Mouse (Mus musculus) adrenal gland, adult 8-10 months (tissue): Measurements from ENCODE around the gene Tmem204. TPM values are rescaled to one million over a fixed set of nuclear protein-coding genes. Genes with fewer than 3 reads are reported as not detected.
"Not testable (repeated sequence)": the region's sequence is repeated elsewhere in the genome, so short reads cannot be mapped to it uniquely, and the experiment has no call there.

Experiments
- DNase-seq: peaks from one replicate; pipeline ENCODE4 v3.0.0; 2022
- total RNA-seq, 4 experiments: library from RNA; stranded (reverse); gene quantifications; 2 replicates each; pipeline ENCODE4 v1.2.4; 2022

The Tmem204 gene
- 10 to 100 TPM; 35.3 to 56.0 (median 52.6) TPM for total RNA-seq

DNA sequence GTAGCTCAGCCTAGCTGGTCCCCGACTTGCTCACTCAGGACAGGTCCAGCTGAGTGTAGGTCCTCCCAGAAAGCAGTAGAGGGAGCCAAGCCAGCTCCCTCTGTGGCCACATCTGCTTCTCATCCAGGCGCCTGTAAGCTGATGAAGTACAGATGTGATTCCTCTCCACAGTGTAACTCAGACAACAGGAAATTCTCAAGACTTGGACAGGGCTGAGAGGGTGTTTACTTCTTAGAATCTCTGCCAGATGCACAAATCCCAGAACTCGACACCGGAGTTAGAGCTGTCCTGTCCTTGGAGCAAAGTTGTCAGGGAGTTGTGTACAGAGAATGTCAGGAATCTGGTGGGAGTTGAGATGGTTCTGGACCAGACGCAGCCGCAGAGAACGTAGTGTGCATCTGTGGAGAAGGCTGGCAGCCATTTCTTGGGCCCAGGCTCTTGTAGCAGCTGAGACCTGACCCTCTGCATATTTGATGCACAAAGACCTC lies at the start of gene Tmem204:
Gene Tmem204, minus strand, starts transcription at position 148 of the 488 bp plus-strand sequence.
- DNase-seq = no peak

DNA sequence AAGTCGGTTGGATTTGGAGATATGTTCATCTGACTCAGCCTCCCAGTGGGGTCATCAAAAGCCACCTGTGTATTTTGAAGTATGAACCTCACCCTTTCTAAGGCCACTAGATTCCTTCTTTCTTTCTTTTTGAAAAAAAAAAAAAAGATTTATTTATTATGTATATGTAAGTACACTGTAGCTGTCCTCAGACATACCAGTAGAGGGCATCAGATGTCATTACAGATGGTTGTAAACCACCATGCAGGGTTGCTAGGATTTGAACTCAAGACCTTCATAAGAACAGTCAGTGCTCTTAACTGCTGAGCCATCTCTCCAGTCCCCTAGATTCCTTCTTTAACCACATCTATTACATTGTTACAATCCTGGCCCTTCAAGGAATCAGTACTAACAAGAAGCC lies 46.7 kb upstream of the Tmem204 start:
- DNase-seq = no peak

GRCm38 (mm10) chr17:25127681-25128080 lies 44.3 kb upstream of the Tmem204 start:
- no peak for DNase-seq

GRCm38 (mm10) chr17:25127079-25127478 lies 43.7 kb upstream of the Tmem204 start:
- DNase-seq = peak; percentile 31

GRCm38 (mm10) chr17:25125442-25126060 lies 42.2 kb upstream of the Tmem204 start:
- not testable (repeated sequence) for DNase-seq

DNA sequence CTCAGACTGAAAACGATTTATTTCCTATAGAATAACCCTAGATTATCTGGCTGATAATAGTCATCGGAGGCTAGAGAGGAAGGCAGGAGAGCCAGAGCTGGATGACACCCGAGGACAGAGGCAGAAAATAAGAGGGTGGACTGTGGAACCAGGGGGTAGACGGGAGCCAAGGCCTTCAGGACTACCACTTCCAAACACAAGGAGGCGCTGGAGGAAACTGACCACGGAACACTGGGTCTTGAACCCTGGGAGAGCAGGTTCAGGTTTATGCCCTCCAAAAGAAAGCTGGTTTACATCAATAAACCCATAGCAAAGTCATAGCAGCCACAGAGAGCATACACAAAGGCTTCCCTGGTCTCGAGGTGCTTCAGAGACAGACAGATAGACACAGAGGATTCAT lies 40.6 kb upstream of the Tmem204 start:
- DNase-seq = no peak

DNA sequence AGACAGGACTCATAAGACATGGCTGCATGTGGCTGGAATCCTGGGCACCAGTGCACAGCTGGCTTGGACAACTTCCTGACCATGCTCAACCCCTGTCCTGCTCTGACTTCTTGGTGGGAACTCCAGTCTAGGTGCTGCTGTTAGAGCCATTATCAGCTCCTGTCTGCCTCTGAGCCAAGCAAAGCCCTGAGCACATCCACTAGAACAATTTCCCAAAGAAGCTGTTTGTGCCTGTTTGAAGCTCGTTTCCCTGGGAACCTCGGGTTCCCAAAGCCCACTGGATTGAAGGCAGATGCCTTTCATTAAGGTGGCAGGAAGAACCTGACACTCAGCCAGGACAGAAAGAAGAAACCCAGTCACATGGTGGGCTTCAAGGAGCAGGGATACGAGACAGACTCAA lies 37.0 kb upstream of the Tmem204 start, which contains the start of gene Ptx4:
Gene Ptx4, plus strand, starts transcription at position 355 of the 400 bp plus-strand sequence.
- no peak for DNase-seq

DNA sequence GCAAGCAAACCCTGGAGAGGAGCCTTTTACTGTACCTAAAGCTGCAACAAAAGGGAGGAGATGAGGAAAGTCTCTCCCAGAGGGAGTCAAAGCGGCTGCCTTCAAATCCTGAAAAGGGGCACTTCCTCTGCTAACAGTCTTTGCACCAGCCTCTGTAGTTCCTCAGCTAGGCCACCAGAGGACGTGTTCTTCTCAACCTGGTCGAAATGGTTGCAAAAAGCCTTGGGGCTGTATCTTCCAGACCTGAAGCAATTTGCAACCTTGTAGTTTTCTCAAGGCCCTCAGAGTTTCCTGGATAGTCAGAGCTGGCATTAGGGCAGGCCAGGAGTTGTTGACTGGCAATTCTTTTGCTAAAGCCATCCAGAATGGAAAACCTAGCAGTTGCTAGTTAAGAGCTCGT lies 33.9 kb upstream of the Tmem204 start:
- DNase-seq = peak; percentile 58

- peak; percentile 90 for DNase-seq
Observed at GRCm38 (mm10) chr17:25115664-25116432, 32.5 kb upstream of the Tmem204 start, which contains the start of gene Telo2. TSS of gene Telo2 (minus strand) at chr17:25115967.

GRCm38 (mm10) chr17:25114908-25115645 lies 31.7 kb upstream of the Tmem204 start:
- DNase-seq = no peak

DNA sequence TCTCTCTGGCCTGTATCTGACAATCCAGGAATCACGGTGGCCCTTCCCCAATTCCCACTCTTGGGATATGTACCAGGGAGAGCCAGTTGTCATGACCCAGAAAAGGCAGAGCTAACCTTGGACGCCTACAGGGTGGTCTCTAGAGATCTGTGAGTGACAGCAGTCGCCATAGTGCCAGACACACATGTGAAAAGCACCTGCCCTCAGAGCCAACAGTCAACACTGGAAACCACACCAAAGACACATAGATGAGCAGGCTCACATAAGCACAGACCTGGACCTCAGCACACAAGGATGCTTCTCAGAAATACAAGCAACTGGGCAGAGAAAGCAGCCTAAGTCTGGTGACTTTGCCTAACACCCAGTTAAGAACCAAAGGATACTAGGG lies 29.0 kb upstream of the Tmem204 start:
- no peak for DNase-seq

DNA sequence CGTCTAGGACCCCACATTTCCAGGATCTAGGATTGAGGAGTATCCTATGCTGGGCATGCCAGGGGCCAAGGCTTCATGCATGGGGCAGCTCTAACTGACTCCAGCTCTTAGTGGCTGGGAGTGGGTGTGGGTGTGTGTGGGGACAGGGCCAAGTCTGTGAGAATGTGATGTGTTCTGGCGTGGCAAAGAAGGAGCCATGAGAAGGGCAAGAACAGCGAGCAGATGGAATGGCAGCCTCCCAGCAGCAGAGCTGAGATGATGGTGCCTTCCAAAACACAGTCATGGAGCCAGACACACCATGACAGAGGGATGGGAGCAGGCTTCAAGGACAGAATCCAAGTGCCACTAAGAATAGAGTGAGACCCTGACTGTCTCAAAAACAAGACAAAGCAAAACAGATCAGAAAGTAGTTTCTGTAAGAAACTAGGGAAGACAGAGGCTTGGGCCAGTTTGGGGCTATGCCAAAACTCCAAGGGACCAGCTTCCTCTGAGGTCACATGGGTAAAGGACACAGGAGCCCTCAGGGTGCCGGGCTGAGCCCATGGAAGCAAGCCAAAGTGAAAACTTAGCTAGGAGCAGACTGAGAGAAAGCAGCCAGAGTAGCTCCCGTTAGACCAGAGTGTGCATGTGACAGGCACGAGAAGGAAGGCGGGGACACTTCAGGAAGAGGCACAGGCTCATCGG lies 28.5 kb upstream of the Tmem204 start:
- peak; percentile 31 for DNase-seq

GRCm38 (mm10) chr17:25111220-25111619 lies 27.8 kb upstream of the Tmem204 start:
- no peak for DNase-seq

DNA sequence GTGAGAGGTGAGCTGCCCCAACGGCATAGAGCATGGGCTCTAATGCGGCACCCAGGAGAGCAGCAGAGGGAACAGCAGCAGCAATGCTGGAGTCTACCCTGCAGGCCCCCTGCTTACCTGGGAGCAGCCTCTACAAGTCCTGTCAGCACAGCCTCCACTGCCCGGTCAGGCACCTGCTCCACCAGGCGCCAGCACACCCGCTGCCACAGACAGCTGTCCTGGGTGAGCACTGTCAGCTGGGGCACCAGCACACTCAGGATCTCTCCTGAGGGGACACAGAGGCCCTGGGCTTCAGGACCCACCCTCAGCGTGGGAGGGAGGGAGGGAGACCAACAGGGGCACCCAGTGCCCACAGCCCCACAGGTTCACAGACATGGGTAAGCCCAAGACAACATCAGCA lies 27.2 kb upstream of the Tmem204 start:
- no peak for DNase-seq

- no peak for DNase-seq
Observed at GRCm38 (mm10) chr17:25109578-25109977, 26.2 kb upstream of the Tmem204 start.

DNA sequence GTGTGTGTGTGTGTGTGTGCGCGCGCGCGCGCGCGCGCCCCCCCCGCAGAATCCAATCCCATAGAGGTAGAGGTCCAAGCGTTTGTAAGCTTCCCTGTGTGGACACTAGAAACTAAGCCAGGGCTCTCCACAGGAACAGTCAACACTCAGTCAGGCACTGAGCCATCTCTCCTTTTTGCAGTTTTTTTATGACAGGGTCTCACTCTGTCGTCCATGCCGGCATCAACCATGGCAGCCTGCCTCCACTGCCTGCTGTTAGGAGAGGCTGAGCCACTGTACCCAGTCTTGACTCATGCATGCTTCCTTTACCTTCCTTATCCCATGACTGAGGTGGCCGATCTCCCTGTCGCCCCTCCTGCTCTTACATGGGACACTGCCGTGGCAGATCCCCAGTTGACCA lies 24.4 kb upstream of the Tmem204 start:
- no peak for DNase-seq

DNA sequence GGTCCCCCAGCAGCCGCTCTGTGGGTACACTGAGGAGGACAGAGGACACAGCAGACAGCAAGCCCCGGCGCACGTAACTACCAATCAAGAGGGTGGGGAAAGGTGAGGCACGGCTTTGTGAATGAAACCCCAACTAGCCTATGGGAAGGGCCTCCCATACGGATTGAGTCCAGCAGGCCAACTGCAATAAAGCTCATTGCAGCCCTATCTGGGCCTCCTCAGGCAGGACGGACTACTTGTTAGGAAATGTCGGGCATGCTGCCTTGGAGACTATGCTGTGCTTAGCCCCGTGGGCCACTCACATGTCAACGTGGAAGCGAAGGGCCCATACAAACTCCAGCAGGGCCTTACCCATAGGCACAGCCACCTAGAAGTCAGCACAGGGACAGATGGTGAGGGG lies 17.9 kb upstream of the Tmem204 start:
- no peak for DNase-seq

- DNase-seq = no peak
Observed at GRCm38 (mm10) chr17:25100052-25100451, 16.7 kb upstream of the Tmem204 start.

- DNase-seq = no peak
Observed at GRCm38 (mm10) chr17:25096221-25096620, 12.8 kb upstream of the Tmem204 start.

- no peak for DNase-seq
Observed at GRCm38 (mm10) chr17:25090450-25090849, 7.1 kb upstream of the Tmem204 start.

DNA sequence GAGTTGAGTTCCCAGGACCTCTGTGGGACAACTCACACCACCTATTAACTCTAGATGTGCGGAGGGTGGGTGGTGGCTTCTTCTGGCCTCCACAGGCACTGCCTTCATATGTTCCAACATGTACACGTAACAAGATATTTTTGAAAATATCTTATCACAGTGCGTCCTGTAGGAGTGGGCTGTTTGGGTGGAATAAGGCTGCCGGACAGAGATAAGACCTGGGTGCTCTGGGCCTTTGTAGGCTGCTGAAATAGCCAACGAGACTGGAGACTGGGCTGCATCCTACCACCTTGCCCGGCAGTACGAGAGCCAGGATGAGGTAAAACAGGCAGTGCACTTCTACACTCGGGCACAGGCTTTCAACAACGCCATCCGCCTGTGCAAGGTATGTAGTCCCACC lies 5.8 kb upstream of the Tmem204 start:
- no peak for DNase-seq

- no peak for DNase-seq
Observed at GRCm38 (mm10) chr17:25086724-25087123, 3.3 kb upstream of the Tmem204 start.
